Comparison of ENCODE assay signal across 23 mouse cellular contexts in genomic region chr13:104258997-104259396, GRCm38 (mm10). TPM values are rescaled to one million over a fixed set of nuclear protein-coding genes. Genes with fewer than 3 reads are reported as not detected.
DNase-seq lines count a peak whose midpoint lies in the region; ATAC-seq lines count a peak whose summit lies in the region.
"Had no signal": no experiment of that assay in that cellular context is flagged by ENCODE, and none has a peak within 500 bp of the region (broad histone marks: within the 10 kb centered on the region; RNA-seq: fewer than 3 reads in every experiment).

No protein-coding gene starts in this region.

- H3K9ac ChIP-seq in heart, embryonic 11.5 days (ENCODE audit: low read depth, low read length) = no peak overlapping the region
- H3K9ac ChIP-seq: forebrain, embryonic 13.5 days; hindbrain, embryonic 12.5 days; hindbrain, embryonic 15.5 days had no signal

- no peaks in the 10 kb centered on the region for H3K9me3 ChIP-seq in heart, embryonic 11.5 days (replicated peaks; ENCODE audit: control insufficient read depth, low read length)
- H3K9me3 ChIP-seq: forebrain, embryonic 13.5 days; heart, embryonic 10.5 days; hindbrain, embryonic 12.5 days; hindbrain, embryonic 15.5 days had no signal

- peak; percentile 14 for DNase-seq in lung, postnatal 36 days
- no peak for DNase-seq in lung, adult 18-20 months
- DNase-seq in adipocyte (ENCODE audit: low spot score) = peak; percentile 7
- DNase-seq in gastrocnemius, postnatal 10 days = no peak
- DNase-seq in thymus, postnatal 25 days = no peak
- DNase-seq: adrenal gland, adult 8-10 months; adrenal gland, postnatal 25 days; cerebellum, adult 11-12 months; cerebellum, adult 8-10 months; cerebellum, postnatal 10 days; cerebellum, postnatal 36 days; gastrocnemius, adult 2 months; gastrocnemius, postnatal 25 days; heart, adult 2 months had no signal

- H3K27ac ChIP-seq in heart, embryonic 11.5 days (ENCODE audit: low read depth, low read length) = no peak overlapping the region
- H3K27ac ChIP-seq: forebrain, embryonic 10.5 days; forebrain, embryonic 13.5 days; gastrocnemius, adult 2 months; heart, adult 2 months; heart, embryonic 10.5 days; hindbrain, embryonic 12.5 days; hindbrain, embryonic 15.5 days had no signal

- no peaks in the 10 kb centered on the region for H3K27me3 ChIP-seq in heart, embryonic 11.5 days (ENCODE audit: control insufficient read depth, insufficient read depth, low read length)
- H3K27me3 ChIP-seq: forebrain, embryonic 13.5 days; hindbrain, embryonic 12.5 days; hindbrain, embryonic 15.5 days had no signal

- no peak overlapping the region for H3K4me3 ChIP-seq in heart, embryonic 11.5 days (ENCODE audit: low read depth, low read length)
- H3K4me3 ChIP-seq: forebrain, embryonic 10.5 days; forebrain, embryonic 13.5 days; gastrocnemius, adult 2 months; heart, adult 2 months; heart, embryonic 10.5 days; hindbrain, embryonic 12.5 days; hindbrain, embryonic 15.5 days had no signal

- H3K4me2 ChIP-seq in heart, embryonic 11.5 days = no peak overlapping the region
- H3K4me2 ChIP-seq: forebrain, embryonic 13.5 days; hindbrain, embryonic 12.5 days; hindbrain, embryonic 15.5 days had no signal

- no peaks in the 10 kb centered on the region for H3K4me1 ChIP-seq in heart, embryonic 11.5 days (ENCODE audit: control insufficient read depth, insufficient read depth, low read length)
- H3K4me1 ChIP-seq: forebrain, embryonic 10.5 days; forebrain, embryonic 13.5 days; heart, embryonic 10.5 days; hindbrain, embryonic 12.5 days; hindbrain, embryonic 15.5 days had no signal

- ATAC-seq in megakaryocyte, adult 5-6 weeks (ENCODE audit: poor library complexity, severe bottlenecking) = peak; percentile 98
- ATAC-seq in heart, embryonic 11.5 days (replicated peaks; ENCODE audit: insufficient number of reproducible peaks, low FRiP score, low TSS enrichment) = no peak
- ATAC-seq: CD4-positive, CD25-positive, alpha-beta regulatory T cell, adult 4 months; forebrain, embryonic 13.5 days; forebrain, embryonic 16.5 days had no signal

- 85% methylated on average over 3 of the region's 3 CpGs for WGBS in heart, embryonic 11.5 days (ENCODE audit: insufficient replicate concordance)

- no peaks in the 10 kb centered on the region for H3K36me3 ChIP-seq in heart, embryonic 11.5 days (ENCODE audit: control insufficient read depth, insufficient read depth, low read length)
- H3K36me3 ChIP-seq: forebrain, embryonic 10.5 days; heart, embryonic 10.5 days; hindbrain, embryonic 12.5 days; hindbrain, embryonic 15.5 days had no signal

RNA-seq across cellular contexts. Expression of gene Adamts6, which starts 28.6 kb away (rescaled TPM):
- 1.6 and 2.8 TPM in 2 replicates for total RNA-seq in megakaryocyte, adult 5-6 weeks (2015)
- total RNA-seq in megakaryocyte, adult 5-6 weeks (2017) = 1.6 and 2.3 TPM in 2 replicates
- total RNA-seq in gastrocnemius, postnatal 10 days (2021) = 1 to 10 TPM; 1.1 to 1.9 TPM
- polyA plus RNA-seq in heart, embryonic 11.5 days (2014; fragmentation: Nextera tagmentation; extraction: Ambion mirVana) = 6.2 and 7.1 TPM in 2 replicates

RNA-seq across cellular contexts. Expression of gene Ppwd1, which starts 30.4 kb away (rescaled TPM):
- 34.7 and 36.8 TPM in 2 replicates for total RNA-seq in megakaryocyte, adult 5-6 weeks (2015)
- total RNA-seq in megakaryocyte, adult 5-6 weeks (2017) = 27.0 and 29.9 TPM in 2 replicates
- 1 to 10 TPM; 6.3 to 9.6 TPM for total RNA-seq in gastrocnemius, postnatal 10 days (2021)
- polyA plus RNA-seq in heart, embryonic 11.5 days (2014; fragmentation: Nextera tagmentation; extraction: Ambion mirVana) = 9.3 and 11.9 TPM in 2 replicates

RNA-seq across cellular contexts. Expression of gene Cenpk, which starts 30.6 kb away (rescaled TPM):
- total RNA-seq in megakaryocyte, adult 5-6 weeks (2015) = 34.7 and 39.1 TPM in 2 replicates
- 97.9 and 112 TPM in 2 replicates for total RNA-seq in megakaryocyte, adult 5-6 weeks (2017)
- 1 to 10 TPM; 2.6 to 3.1 TPM for total RNA-seq in gastrocnemius, postnatal 10 days (2021)
- polyA plus RNA-seq in heart, embryonic 11.5 days (2014; fragmentation: Nextera tagmentation; extraction: Ambion mirVana) = 49.9 and 56.0 TPM in 2 replicates
- polyA plus RNA-seq: heart, adult 2 months had no signal

Comparison
In these comparisons a context has a peak if more than half of its experiments do, and no peak if none do; other contexts are left out.
1. DNase-seq: peak in lung, postnatal 36 days (single experiment) and adipocyte (single experiment); none in lung, adult 18-20 months (0 of 2), gastrocnemius, postnatal 10 days (single experiment) and thymus, postnatal 25 days (single experiment).
2. RNA of gene Cenpk, which starts 30.6 kb away (total RNA-seq): 34.7 to 112 TPM in megakaryocyte, adult 5-6 weeks; 2.6 to 3.1 TPM in gastrocnemius, postnatal 10 days; every median in the first group is over 4 times any median in the second.